24 mouse cellular contexts compared by ENCODE assay signal in the genomic region with DNA sequence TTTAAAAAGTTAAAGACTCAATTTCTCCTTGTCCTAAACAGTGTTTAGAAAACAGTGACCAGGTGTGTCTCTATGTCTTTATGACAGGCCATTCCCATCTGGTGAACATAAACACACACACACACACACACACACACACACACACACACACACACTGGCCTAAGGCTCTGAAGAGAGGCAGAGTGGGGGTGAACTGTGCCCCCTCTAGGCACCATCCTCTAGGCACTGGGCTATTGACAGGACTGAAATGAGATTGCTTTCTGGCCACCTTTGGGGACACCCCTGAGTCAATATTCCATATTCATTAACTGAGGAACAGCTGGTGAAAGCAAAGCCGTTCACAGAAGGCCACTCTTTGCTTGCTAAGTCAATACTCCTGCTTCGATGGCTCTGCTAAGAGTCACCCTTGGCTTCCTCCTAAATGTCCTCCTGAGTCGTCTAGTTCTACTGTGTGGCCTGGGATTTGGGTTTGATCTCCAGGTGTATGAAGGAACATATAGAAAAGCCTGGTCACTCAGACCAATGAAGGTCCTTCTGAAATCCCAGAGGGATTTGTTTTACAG.
DNase-seq lines count a peak whose midpoint lies in the region; ATAC-seq and TF ChIP-seq lines count a peak whose summit lies in the region.
"Had no signal": no experiment of that assay in that cellular context is flagged by ENCODE, and none has a peak within 500 bp of the region (broad histone marks: within the 10 kb centered on the region; RNA-seq: fewer than 3 reads in every experiment).

No protein-coding gene starts in this region.

- WGBS in forebrain, embryonic 12.5 days: 70% methylated on average over 3 of the region's 3 CpGs
- 70% methylated on average over 3 of the region's 3 CpGs for WGBS in forebrain, embryonic 16.5 days
- 72% methylated on average over 3 of the region's 3 CpGs for WGBS in midbrain, embryonic 10.5 days
- WGBS in midbrain, embryonic 16.5 days: 55% methylated on average over 3 of the region's 3 CpGs
- 41% methylated on average over 3 of the region's 3 CpGs for WGBS in hindbrain, embryonic 13.5 days
- 61% methylated on average over 3 of the region's 3 CpGs for WGBS in midbrain, embryonic 14.5 days

- no peak overlapping the region for H3K9ac ChIP-seq in forebrain, embryonic 12.5 days
- H3K9ac ChIP-seq in forebrain, embryonic 16.5 days (replicated peaks; ENCODE audit: low read depth, low read length): no peak overlapping the region
- H3K9ac ChIP-seq in midbrain, embryonic 16.5 days (ENCODE audit: low read depth, low read length): no peak overlapping the region
- H3K9ac ChIP-seq in hindbrain, embryonic 13.5 days: no peak overlapping the region
- no peak overlapping the region for H3K9ac ChIP-seq in midbrain, embryonic 14.5 days (replicated peaks; ENCODE audit: low read length)
- H3K9ac ChIP-seq: liver, embryonic 15.5 days had no signal

- TF ChIP-seq CTCF in layer of hippocampus, adult 2 months (conservative IDR thresholded peaks at IDR 0.05): no peak

- no peaks in the 10 kb centered on the region for H3K4me1 ChIP-seq in forebrain, embryonic 12.5 days
- H3K4me1 ChIP-seq in forebrain, embryonic 16.5 days (replicated peaks; ENCODE audit: control insufficient read depth, insufficient read depth, low read length): no peaks in the 10 kb centered on the region
- H3K4me1 ChIP-seq in midbrain, embryonic 10.5 days: no peaks in the 10 kb centered on the region
- H3K4me1 ChIP-seq in midbrain, embryonic 16.5 days (ENCODE audit: control insufficient read depth, insufficient read depth, low read length): no peaks in the 10 kb centered on the region
- H3K4me1 ChIP-seq in hindbrain, embryonic 13.5 days (replicated peaks): no peaks in the 10 kb centered on the region
- no peaks in the 10 kb centered on the region for H3K4me1 ChIP-seq in midbrain, embryonic 14.5 days (ENCODE audit: control insufficient read depth, insufficient read depth, low read length)
- H3K4me1 ChIP-seq: liver, embryonic 15.5 days had no signal

- no peaks in the 10 kb centered on the region for H3K36me3 ChIP-seq in forebrain, embryonic 12.5 days (replicated peaks)
- no peaks in the 10 kb centered on the region for H3K36me3 ChIP-seq in forebrain, embryonic 16.5 days (ENCODE audit: control insufficient read depth, insufficient read depth)
- no peaks in the 10 kb centered on the region for H3K36me3 ChIP-seq in midbrain, embryonic 10.5 days
- no peaks in the 10 kb centered on the region for H3K36me3 ChIP-seq in midbrain, embryonic 16.5 days (ENCODE audit: control insufficient read depth, insufficient read depth, low read length)
- no peaks in the 10 kb centered on the region for H3K36me3 ChIP-seq in hindbrain, embryonic 13.5 days
- no peaks in the 10 kb centered on the region for H3K36me3 ChIP-seq in midbrain, embryonic 14.5 days (ENCODE audit: control insufficient read depth, insufficient read depth, low read length)
- H3K36me3 ChIP-seq: liver, embryonic 15.5 days had no signal

- H3K27me3 ChIP-seq in forebrain, embryonic 12.5 days: no peaks in the 10 kb centered on the region
- H3K27me3 ChIP-seq in forebrain, embryonic 16.5 days (replicated peaks; ENCODE audit: control insufficient read depth, insufficient read depth, low read length): 0 out of 2 replicates have a peak, but pooled peaks cover 2% of the 10 kb centered on the region
- H3K27me3 ChIP-seq in midbrain, embryonic 10.5 days (ENCODE audit: low read depth, poor library complexity, severe bottlenecking): no peaks in the 10 kb centered on the region
- no peaks in the 10 kb centered on the region for H3K27me3 ChIP-seq in midbrain, embryonic 16.5 days (ENCODE audit: control insufficient read depth, insufficient read depth, low read depth, low read length)
- H3K27me3 ChIP-seq in hindbrain, embryonic 13.5 days: no peaks in the 10 kb centered on the region
- H3K27me3 ChIP-seq in midbrain, embryonic 14.5 days (ENCODE audit: control insufficient read depth, insufficient read depth, low read length): no peaks in the 10 kb centered on the region
- H3K27me3 ChIP-seq: CH12.LX; liver, embryonic 15.5 days had no signal

- no peak overlapping the region for H3K27ac ChIP-seq in forebrain, embryonic 12.5 days
- no peak overlapping the region for H3K27ac ChIP-seq in forebrain, embryonic 16.5 days (ENCODE audit: low read length)
- H3K27ac ChIP-seq in midbrain, embryonic 10.5 days (replicated peaks): no peak overlapping the region
- no peak overlapping the region for H3K27ac ChIP-seq in midbrain, embryonic 16.5 days (ENCODE audit: low read length)
- H3K27ac ChIP-seq in hindbrain, embryonic 13.5 days: no peak overlapping the region
- no peak overlapping the region for H3K27ac ChIP-seq in midbrain, embryonic 14.5 days (replicated peaks; ENCODE audit: low read depth, low read length)
- no peak overlapping the region for H3K27ac ChIP-seq in layer of hippocampus, adult 2 months
- H3K27ac ChIP-seq: liver, embryonic 15.5 days had no signal

- DNase-seq in midbrain, embryonic 10.5 days (ENCODE audit: low spot score): peak; percentile 13
- peak; percentile 13 for DNase-seq in midbrain, embryonic 14.5 days
- DNase-seq in layer of hippocampus, adult 2 months (ENCODE audit: low spot score in 2 of 2): no peak
- DNase-seq in layer of hippocampus, adult 9-11 months: no peak
- DNase-seq: adrenal gland, adult 2 months; cerebellum, adult 8-10 months; cerebellum, postnatal 25 days; gastrocnemius, postnatal 36 days; heart, adult 18-20 months; heart, postnatal 36 days; kidney, adult 2 months; kidney, postnatal 36 days; liver; lung, postnatal 36 days; right cerebral cortex, adult 18-20 months; spleen, adult 18-20 months had no signal

- H3K4me2 ChIP-seq in forebrain, embryonic 12.5 days: no peak overlapping the region
- no peak overlapping the region for H3K4me2 ChIP-seq in forebrain, embryonic 16.5 days (ENCODE audit: low read length)
- no peak overlapping the region for H3K4me2 ChIP-seq in midbrain, embryonic 16.5 days (ENCODE audit: low read length)
- H3K4me2 ChIP-seq in hindbrain, embryonic 13.5 days: no peak overlapping the region
- H3K4me2 ChIP-seq in midbrain, embryonic 14.5 days (ENCODE audit: low read length): no peak overlapping the region
- H3K4me2 ChIP-seq: heart, embryonic 11.5 days; liver, embryonic 15.5 days had no signal

- no peak overlapping the region for H3K4me3 ChIP-seq in forebrain, embryonic 12.5 days (replicated peaks)
- H3K4me3 ChIP-seq in forebrain, embryonic 16.5 days (replicated peaks; ENCODE audit: low read length): no peak overlapping the region
- H3K4me3 ChIP-seq in midbrain, embryonic 10.5 days: no peak overlapping the region
- no peak overlapping the region for H3K4me3 ChIP-seq in midbrain, embryonic 16.5 days (ENCODE audit: low read depth, low read length)
- no peak overlapping the region for H3K4me3 ChIP-seq in hindbrain, embryonic 13.5 days
- no peak overlapping the region for H3K4me3 ChIP-seq in midbrain, embryonic 14.5 days (replicated peaks; ENCODE audit: low read depth, low read length)
- H3K4me3 ChIP-seq in layer of hippocampus, adult 2 months: no peak overlapping the region
- H3K4me3 ChIP-seq: liver, embryonic 15.5 days had no signal

- H3K9me3 ChIP-seq in forebrain, embryonic 12.5 days: no peaks in the 10 kb centered on the region
- H3K9me3 ChIP-seq in forebrain, embryonic 16.5 days (ENCODE audit: control insufficient read depth, low read length): no peaks in the 10 kb centered on the region
- H3K9me3 ChIP-seq in midbrain, embryonic 10.5 days (replicated peaks): no peaks in the 10 kb centered on the region
- H3K9me3 ChIP-seq in midbrain, embryonic 16.5 days (replicated peaks; ENCODE audit: control insufficient read depth, low read length, poor library complexity, severe bottlenecking): no peaks in the 10 kb centered on the region
- H3K9me3 ChIP-seq in hindbrain, embryonic 13.5 days: no peaks in the 10 kb centered on the region
- H3K9me3 ChIP-seq in midbrain, embryonic 14.5 days (ENCODE audit: control insufficient read depth, low read length): no peaks in the 10 kb centered on the region
- H3K9me3 ChIP-seq: liver, embryonic 15.5 days had no signal

- peak; percentile 53; the same call in 1 of the 2 replicates for ATAC-seq in forebrain, embryonic 12.5 days (ENCODE audit: low FRiP score)
- no peak for ATAC-seq in forebrain, embryonic 16.5 days
- no peak for ATAC-seq in midbrain, embryonic 16.5 days
- peak; percentile 43; the same call in 1 of the 2 replicates for ATAC-seq in hindbrain, embryonic 13.5 days (ENCODE audit: low FRiP score)
- 0 out of 2 replicates have a peak, but pooled peaks have one; percentile 60 for ATAC-seq in midbrain, embryonic 14.5 days (ENCODE audit: low FRiP score, low TSS enrichment)
- ATAC-seq: activated CD4-positive, CD25-positive, alpha-beta regulatory T cell, adult 4 months had no signal

Comparison
In these comparisons a context has a peak if more than half of its experiments do, and no peak if none do; other contexts are left out.
1. ATAC-seq: peak in forebrain, embryonic 12.5 days (single experiment), hindbrain, embryonic 13.5 days (single experiment) and midbrain, embryonic 14.5 days (single experiment); none in forebrain, embryonic 16.5 days (single experiment) and midbrain, embryonic 16.5 days (single experiment).
2. DNase-seq: peak in midbrain, embryonic 10.5 days (single experiment) and midbrain, embryonic 14.5 days (single experiment); none in layer of hippocampus, adult 2 months (0 of 2) and layer of hippocampus, adult 9-11 months (single experiment).